Mouse (Mus musculus): Measurements from ENCODE around the gene Hdhd3.
A peak's percentile ranks its signal among the peaks of the same experiment; 100 is the strongest.

Gene Hdhd3

GRCm38 (mm10) chr4:62475793-62476192 lies 27.5 kb downstream of the Hdhd3 start:
- no peak for DNase-seq (ENCODE audit: low spot score)

GRCm38 (mm10) chr4:62475131-62475530 lies 28.1 kb downstream of the Hdhd3 start:
- DNase-seq (ENCODE audit: low spot score) = no peak

GRCm38 (mm10) chr4:62472071-62472470 lies 31.2 kb downstream of the Hdhd3 start:
- DNase-seq (ENCODE audit: low spot score) = no peak

GRCm38 (mm10) chr4:62470598-62471051 lies 32.6 kb downstream of the Hdhd3 start, which contains the start of gene Wdr31:
Gene Wdr31 (minus strand): TSS chr4:62470896.
- peak; percentile 86 for DNase-seq (ENCODE audit: low spot score)

- no peak for DNase-seq (ENCODE audit: low spot score)
Measured at GRCm38 (mm10) chr4:62468158-62468557, 35.1 kb downstream of the Hdhd3 start.

- DNase-seq (ENCODE audit: low spot score) = no peak
Measured at GRCm38 (mm10) chr4:62463124-62463523, 40.1 kb downstream of the Hdhd3 start.

GRCm38 (mm10) chr4:62460348-62460747 lies 42.9 kb downstream of the Hdhd3 start:
- no peak for DNase-seq (ENCODE audit: low spot score)

GRCm38 (mm10) chr4:62459081-62459480 lies 44.2 kb downstream of the Hdhd3 start:
- DNase-seq (ENCODE audit: low spot score) = no peak

GRCm38 (mm10) chr4:62454995-62455394 lies 48.3 kb downstream of the Hdhd3 start:
- DNase-seq (ENCODE audit: low spot score) = peak; percentile 70

Data from retina, embryonic 14.5 days (tissue).